Mouse (Mus musculus) fat pad, adult 2 months (tissue): ENCODE measurements around the gene Cnnm4.
"Not testable (repeated sequence)": the region's sequence is repeated elsewhere in the genome, so short reads cannot be mapped to it uniquely, and the experiment has no call there.

Experiments used
- DNase-seq: peaks from one replicate; pipeline ENCODE4 v3.0.0-alpha.2; 2011; ENCODE audit warnings: low read depth, low spot score; ENCODE audit errors: extremely low read depth

Cnnm4 gene

GRCm38 (mm10) chr1:36513310-36513709 lies 41.9 kb downstream of the Cnnm4 start:
- DNase-seq, result no peak

- no peak for DNase-seq
Measured at GRCm38 (mm10) chr1:36513718-36514117, 42.3 kb downstream of the Cnnm4 start.

- no peak for DNase-seq
Measured at GRCm38 (mm10) chr1:36518259-36518658, 46.8 kb downstream of the Cnnm4 start.

- DNase-seq, result no peak
Measured at GRCm38 (mm10) chr1:36519626-36520025, 48.2 kb downstream of the Cnnm4 start.

GRCm38 (mm10) chr1:36522210-36522609 lies 50.8 kb downstream of the Cnnm4 start:
- DNase-seq, result no peak

- peak; percentile 40 for DNase-seq
Measured at GRCm38 (mm10) chr1:36523332-36524013, 52.1 kb downstream of the Cnnm4 start.

GRCm38 (mm10) chr1:36524058-36524457 lies 52.6 kb downstream of the Cnnm4 start:
- no peak for DNase-seq

GRCm38 (mm10) chr1:36525774-36526173 lies 54.4 kb downstream of the Cnnm4 start:
- DNase-seq, result no peak

- no peak for DNase-seq
Measured at GRCm38 (mm10) chr1:36526903-36527302, 55.5 kb downstream of the Cnnm4 start.

GRCm38 (mm10) chr1:36528351-36528750 lies 56.9 kb downstream of the Cnnm4 start:
- DNase-seq, result no peak

GRCm38 (mm10) chr1:36529274-36529673 lies 57.9 kb downstream of the Cnnm4 start:
- DNase-seq, result no peak

GRCm38 (mm10) chr1:36529875-36530274 lies 58.5 kb downstream of the Cnnm4 start:
- DNase-seq, result no peak

GRCm38 (mm10) chr1:36530485-36530884 lies 59.1 kb downstream of the Cnnm4 start:
- DNase-seq, result no peak

GRCm38 (mm10) chr1:36530962-36531361 lies 59.5 kb downstream of the Cnnm4 start:
- no peak for DNase-seq

- no peak for DNase-seq
Measured at GRCm38 (mm10) chr1:36531461-36531860, 60.0 kb downstream of the Cnnm4 start.

- DNase-seq, result no peak
Measured at GRCm38 (mm10) chr1:36533546-36533945, 62.1 kb downstream of the Cnnm4 start.

GRCm38 (mm10) chr1:36534595-36535058 lies 63.2 kb downstream of the Cnnm4 start:
- DNase-seq, result no peak

- DNase-seq, result no peak
Measured at GRCm38 (mm10) chr1:36535477-36536396, 64.3 kb downstream of the Cnnm4 start.

- no peak for DNase-seq
Measured at GRCm38 (mm10) chr1:36536397-36536728, 64.9 kb downstream of the Cnnm4 start.

GRCm38 (mm10) chr1:36536783-36537182 lies 65.4 kb downstream of the Cnnm4 start, which contains the start of gene Ankrd23:
Gene Ankrd23, minus strand, starts transcription at chr1:36536883.
- DNase-seq, result not testable (repeated sequence)

GRCm38 (mm10) chr1:36538727-36539126 lies 67.3 kb downstream of the Cnnm4 start:
- no peak for DNase-seq

GRCm38 (mm10) chr1:36539186-36539585 lies 67.8 kb downstream of the Cnnm4 start, which contains the start of gene Gm42417:
Gene Gm42417, minus strand, starts transcription at chr1:36539429.
- DNase-seq, result no peak
